Mouse (Mus musculus): ENCODE measurements around the gene Avl9.

DNA sequence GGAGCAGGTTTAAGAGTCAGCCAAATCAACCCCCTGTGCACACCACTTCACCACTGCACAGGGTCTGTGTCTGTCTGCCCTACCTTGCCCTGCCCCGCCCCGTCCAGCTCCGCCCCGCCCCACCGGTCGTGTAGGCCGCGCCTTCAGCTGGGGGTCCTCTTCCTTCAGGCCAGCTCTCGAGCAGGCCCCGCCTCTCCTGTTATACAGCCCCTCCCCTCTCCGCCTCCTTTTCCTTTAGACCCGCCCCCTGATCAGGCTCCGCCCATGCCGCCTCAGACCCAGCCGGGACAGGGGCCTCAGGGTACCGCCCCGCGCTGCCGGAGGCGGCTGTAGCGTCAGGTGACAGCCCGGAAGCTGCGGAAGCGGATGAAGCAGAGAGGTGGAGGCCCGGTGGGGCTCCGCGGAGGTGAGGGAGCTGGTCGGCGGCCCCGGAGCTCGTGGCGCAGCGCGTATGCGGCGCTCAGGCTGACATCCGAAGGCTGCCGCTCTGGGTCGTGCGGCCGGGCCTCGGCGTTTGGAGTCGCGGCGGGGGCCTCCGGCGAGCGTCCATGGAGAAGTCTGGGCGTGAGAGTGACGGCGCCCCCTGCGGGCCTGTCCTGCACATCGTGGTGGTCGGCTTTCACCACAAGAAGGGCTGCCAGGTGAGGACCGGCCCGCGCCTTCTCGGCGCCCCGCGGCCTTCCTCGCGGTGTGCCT lies at the start of gene Avl9:
- TF ChIP-seq CTCF (IDR thresholded peaks at IDR 0.05; ENCODE audit: extremely low read depth, insufficient read length, insufficient replicate concordance, low read depth, low read length): peak; percentile 55; the same call in 1 of the 2 replicates
- TF ChIP-seq POLR2A (IDR thresholded peaks at IDR 0.05; ENCODE audit: low read depth, low read length): peak; percentile 88

All from small intestine, adult 2 months (tissue).